Mouse (Mus musculus) G1E (cell line): ENCODE measurements around the gene Htr6.

Experiments
- CTCF ChIP-seq: IDR thresholded peaks from 2 replicates; pipeline ENCODE4 v1.5.1; 2012; ENCODE audit warnings: low read depth, low read length, inconsistent platforms, mixed read lengths
- GATA1 ChIP-seq: IDR thresholded peaks from 2 replicates; pipeline ENCODE4 v1.6.1; 2012; ENCODE audit warnings: borderline replicate concordance, low read length, inconsistent platforms, mixed read lengths
- GATA2 ChIP-seq: IDR thresholded peaks from 2 replicates; pipeline ENCODE4 v1.6.1; 2012; ENCODE audit warnings: low read depth, low read length, inconsistent platforms, borderline replicate concordance
- POLR2AphosphoS5 ChIP-seq: IDR thresholded peaks from 2 replicates; pipeline ENCODE4 v1.6.1; 2012; ENCODE audit warnings: low read depth, low read length, inconsistent platforms; ENCODE audit not compliant: insufficient replicate concordance
- TAL1 ChIP-seq: conservative IDR thresholded peaks from 2 replicates; pipeline ENCODE4 v1.6.1; 2012; ENCODE audit warnings: low read depth, low read length, inconsistent platforms, mixed read lengths

DNA sequence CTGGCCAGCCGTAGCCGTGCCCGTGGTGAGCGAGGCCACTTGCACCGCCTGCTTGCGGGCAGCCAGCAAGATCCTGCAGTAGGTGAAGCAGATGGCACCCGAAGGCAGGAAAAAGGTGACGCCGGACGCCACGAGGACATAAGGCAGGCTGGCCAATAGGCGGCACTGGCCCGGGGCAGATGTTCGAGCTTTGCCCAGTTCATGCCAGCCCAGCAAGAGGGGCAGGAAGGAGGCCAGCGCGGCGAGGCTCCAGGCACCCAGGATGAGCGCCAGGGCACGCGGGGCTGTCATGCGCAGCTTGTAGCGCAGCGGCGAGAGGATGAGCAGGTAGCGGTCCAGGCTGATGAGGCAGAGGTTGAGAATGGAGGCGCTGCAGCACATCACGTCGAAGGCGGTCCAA, 1.3 kb downstream of the Htr6 start:
- TF ChIP-seq CTCF (no peak), GATA1 (no peak), POLR2AphosphoS5 (no peak), GATA2 (no peak), TAL1 (no peak)
